Mouse (Mus musculus) layer of hippocampus, postnatal 10 days (tissue): Measurements from ENCODE around the gene Rhox3f. TPM values are rescaled to one million over a fixed set of nuclear protein-coding genes. Genes with fewer than 3 reads are reported as not detected.
"Not testable (repeated sequence)": the region's sequence is repeated elsewhere in the genome, so short reads cannot be mapped to it uniquely, and the experiment has no call there.

Experiments
- DNase-seq, 2 experiments: peaks; one replicate each; pipeline ENCODE4 v3.0.0; 2021; ENCODE audit warnings: low spot score in 2 of 2
- long read RNA-seq: library from polyadenylated mRNA; stranded (forward); transcript quantifications from one replicate; pipeline ENCODE4 v2.0.0, GENCODE M21; 2023
- total RNA-seq, 2 experiments: library from RNA; stranded (reverse); gene quantifications; 2 replicates each; pipeline ENCODE4 v1.2.3; 2021

Gene Rhox3f
- not detected for total RNA-seq
- long read RNA-seq, result 0 reads

- DNase-seq, result not testable (repeated sequence)
Observed at GRCm38 (mm10) chrX:37580692-37581091, at the start of gene Rhox3f. Rhox3f (plus strand) TSS chrX:37580992.

GRCm38 (mm10) chrX:37541719-37542118 lies 39.1 kb upstream of the Rhox3f start, which contains the start of gene Rhox3e:
Rhox3e (plus strand) TSS chrX:37542019.
- DNase-seq, result not testable (repeated sequence)

GRCm38 (mm10) chrX:37557112-37557511 lies 23.7 kb upstream of the Rhox3f start, which contains the start of gene Rhox4e:
Rhox4e (plus strand) TSS chrX:37557412.
- DNase-seq, result not testable (repeated sequence)

DNA sequence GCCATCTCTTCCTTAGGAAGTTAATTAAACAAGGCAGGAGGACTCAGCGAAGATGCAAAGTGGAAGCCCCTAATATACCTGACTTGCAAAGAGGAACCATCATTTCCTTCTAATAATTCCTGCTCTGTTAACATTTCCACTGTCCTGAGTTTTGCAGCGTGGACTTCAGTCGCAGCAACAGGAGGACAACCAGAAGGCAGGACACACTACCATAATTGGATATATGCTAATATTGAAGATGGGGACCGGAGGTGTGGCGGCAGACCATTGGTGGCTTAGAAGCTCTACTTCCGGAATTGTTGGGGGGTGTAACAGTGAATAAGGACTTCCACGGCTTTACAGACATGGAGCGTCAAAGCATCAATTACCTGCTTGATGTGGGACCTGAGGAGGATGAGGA lies 9.7 kb upstream of the Rhox3f start, which contains the start of gene Rhox2f:
Gene Rhox2f (plus strand): TSS at position 301 of the 400 bp plus-strand sequence.
- DNase-seq, result not testable (repeated sequence)

- not testable (repeated sequence) for DNase-seq
Observed at GRCm38 (mm10) chrX:37572638-37573037, 8.2 kb upstream of the Rhox3f start.

- DNase-seq, result not testable (repeated sequence)
Observed at GRCm38 (mm10) chrX:37607604-37608003, 26.8 kb downstream of the Rhox3f start, which contains the start of gene Rhox4f. Rhox4f (minus strand) TSS chrX:37607704.

DNA sequence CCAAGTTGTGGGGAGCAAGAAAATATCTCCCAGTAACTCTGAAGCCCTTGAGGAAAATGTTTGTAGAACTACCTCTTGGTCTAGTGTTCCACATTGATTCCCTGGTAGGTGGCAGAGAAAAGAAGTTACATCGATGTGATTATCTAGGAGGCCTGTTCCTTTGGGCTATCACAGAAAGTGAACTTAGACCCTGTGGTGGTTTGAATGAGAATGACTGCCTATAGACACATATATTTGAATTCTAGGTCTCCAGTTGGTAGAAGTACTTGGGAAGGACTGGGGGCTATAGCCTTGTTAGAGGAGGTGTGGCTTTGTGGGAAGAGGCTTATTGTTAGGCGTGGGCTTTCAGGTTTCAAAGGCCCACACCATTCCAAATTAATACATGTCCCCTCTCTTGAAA lies 47.7 kb downstream of the Rhox3f start, which contains the start of gene Rhox3g:
Gene Rhox3g (minus strand): TSS at position 101 of the 400 bp plus-strand sequence.
- not testable (repeated sequence) for DNase-seq

Other genes starting within 250 kb of the Rhox3f start
- gene Rhox3a2, start 201.0 kb upstream of the Rhox3f start, total RNA-seq, result not detected
- gene Rhox4a2, start 190.1 kb upstream of the Rhox3f start, total RNA-seq, result not detected
- not detected for gene Rhox2b, start 168.9 kb upstream of the Rhox3f start, total RNA-seq
- gene Rhox4b, start 148.5 kb upstream of the Rhox3f start, total RNA-seq, result not detected
- not detected for gene Rhox2c, start 127.3 kb upstream of the Rhox3f start, total RNA-seq
- gene Rhox3c, start 122.4 kb upstream of the Rhox3f start, total RNA-seq, result not detected
- gene Rhox4c, start 100.7 kb upstream of the Rhox3f start, total RNA-seq, result not detected
- gene Rhox2d, start 87.6 kb upstream of the Rhox3f start, total RNA-seq, result not detected
- gene Rhox4d, start 66.6 kb upstream of the Rhox3f start, total RNA-seq, result not detected
- gene Rhox2e, start 50.5 kb upstream of the Rhox3f start, total RNA-seq, result not detected
- gene Rhox3e, start 39.0 kb upstream of the Rhox3f start, total RNA-seq, result not detected
- not detected for gene Rhox4e, start 23.6 kb upstream of the Rhox3f start, total RNA-seq
- gene Rhox2f, start 9.6 kb upstream of the Rhox3f start, total RNA-seq, result not detected
- not detected for gene Rhox4f, start 26.7 kb downstream of the Rhox3f start, total RNA-seq
- gene Rhox3g, start 47.6 kb downstream of the Rhox3f start, total RNA-seq, result not detected
- gene Rhox2g, start 62.5 kb downstream of the Rhox3f start, total RNA-seq, result not detected
- gene Rhox4g, start 70.3 kb downstream of the Rhox3f start, total RNA-seq, result not detected
- gene Rhox3h, start 87.8 kb downstream of the Rhox3f start, total RNA-seq, result not detected
- not detected for gene Rhox2h, start 92.3 kb downstream of the Rhox3f start, total RNA-seq
- not detected for gene Rhox5, start 223.8 kb downstream of the Rhox3f start, total RNA-seq
- gene Rhox6, start 245.9 kb downstream of the Rhox3f start, total RNA-seq, result not detected